Mouse (Mus musculus) cerebellum, adult 2 months (tissue): Measurements from ENCODE around the gene Pde7b. TPM values are rescaled to one million over a fixed set of nuclear protein-coding genes. Genes with fewer than 3 reads are reported as not detected.

Experiments
- DNase-seq, 2 experiments: peaks; one replicate each; pipeline ENCODE4 v3.0.0; 2021
- H3K27ac ChIP-seq: fragments of 200-500 bp; 2 replicates; pipeline ENCODE4 v1.5.1; 2012; ENCODE audit warnings: low read length, control low read depth, inconsistent platforms; ENCODE audit not compliant: insufficient read depth
- H3K27me3 ChIP-seq: fragments of 200-500 bp; 2 replicates; pipeline ENCODE4 v1.6.1; 2012; ENCODE audit warnings: inconsistent platforms, mild to moderate bottlenecking, low read length, moderate library complexity; ENCODE audit not compliant: control insufficient read depth, insufficient read depth
- H3K4me1 ChIP-seq: fragments of 200-500 bp; 2 replicates; pipeline ENCODE4 v1.6.1; 2011; ENCODE audit warnings: low read length; ENCODE audit not compliant: control insufficient read depth, insufficient read depth
- H3K4me3 ChIP-seq: fragments of 200-500 bp; replicated peaks from 2 replicates; pipeline ENCODE3; 2011; ENCODE audit warnings: mild to moderate bottlenecking, low read depth, low read length, control low read depth; ENCODE audit not compliant: insufficient read depth
- CTCF ChIP-seq: fragments of 200-500 bp; IDR thresholded peaks from 2 replicates; pipeline ENCODE4 v1.5.1; 2011; ENCODE audit warnings: low read depth, mild to moderate bottlenecking, control low read depth, low read length, moderate library complexity, borderline replicate concordance; ENCODE audit not compliant: insufficient read depth
- POLR2A ChIP-seq: fragments of 200-500 bp; IDR thresholded peaks from 2 replicates; pipeline ENCODE4 v1.6.1; 2011; ENCODE audit warnings: low read length, control low read depth, borderline replicate concordance; ENCODE audit not compliant: insufficient read depth
- WGBS: fragments of 180-500 bp; shearing (Covaris S2); methylation state at CpG from one replicate; pipeline ENCODE4 v1.1.7; 2018; 5-methylcytosine and 5-hydroxymethylcytosine counted together
- polyA plus RNA-seq: library from polyadenylated mRNA; depleted of rRNA; stranded (reverse); fragments of >200 nt; gene quantifications from 2 replicates; pipeline ENCODE4 v1.2.3, GENCODE M21; 2012

Gene Pde7b
- polyA plus RNA-seq, 1 experiment, result 8.5 TPM

DNA sequence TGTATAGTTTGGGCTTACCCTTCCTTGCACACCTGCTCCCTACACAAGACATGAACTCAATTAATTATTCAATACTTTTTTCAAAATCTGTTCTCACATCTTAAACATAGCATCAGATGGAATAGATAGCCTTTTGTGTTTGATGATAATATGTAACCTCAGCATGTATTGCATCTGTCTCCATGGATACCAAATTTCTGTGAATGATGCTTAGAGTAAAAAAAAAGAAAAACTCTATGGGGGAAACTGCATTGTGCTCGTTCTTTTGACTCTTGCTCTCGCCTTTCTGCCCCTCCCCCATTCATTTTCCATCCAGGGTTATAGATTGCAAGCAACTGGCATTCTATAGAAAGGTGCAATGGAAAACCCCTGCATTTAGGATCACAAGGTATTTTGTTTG, 7.3 kb upstream of the Pde7b start:
- WGBS, result 33% methylated on average over 2 of the region's 2 CpGs
- Histone ChIP-seq H3K4me3 (no peak overlapping the region), H3K4me1 (no peaks in the 10 kb centered on the region), H3K27ac (no peak overlapping the region), H3K27me3 (no peaks in the 10 kb centered on the region)
- no peak for TF ChIP-seq CTCF
- TF ChIP-seq POLR2A, result no peak
- no peak for DNase-seq

- Histone ChIP-seq H3K27me3 (no peaks in the 10 kb centered on the region), H3K27ac (no peak overlapping the region), H3K4me1 (no peaks in the 10 kb centered on the region), H3K4me3 (no peak overlapping the region)
- TF ChIP-seq CTCF (no peak), POLR2A (no peak)
- DNase-seq, result no peak
- 86% methylated on average over 1 of the region's 1 CpGs for WGBS
These were observed 5.2 kb upstream of the Pde7b start for GRCm38 (mm10) chr10:20730034-20730433.

DNA sequence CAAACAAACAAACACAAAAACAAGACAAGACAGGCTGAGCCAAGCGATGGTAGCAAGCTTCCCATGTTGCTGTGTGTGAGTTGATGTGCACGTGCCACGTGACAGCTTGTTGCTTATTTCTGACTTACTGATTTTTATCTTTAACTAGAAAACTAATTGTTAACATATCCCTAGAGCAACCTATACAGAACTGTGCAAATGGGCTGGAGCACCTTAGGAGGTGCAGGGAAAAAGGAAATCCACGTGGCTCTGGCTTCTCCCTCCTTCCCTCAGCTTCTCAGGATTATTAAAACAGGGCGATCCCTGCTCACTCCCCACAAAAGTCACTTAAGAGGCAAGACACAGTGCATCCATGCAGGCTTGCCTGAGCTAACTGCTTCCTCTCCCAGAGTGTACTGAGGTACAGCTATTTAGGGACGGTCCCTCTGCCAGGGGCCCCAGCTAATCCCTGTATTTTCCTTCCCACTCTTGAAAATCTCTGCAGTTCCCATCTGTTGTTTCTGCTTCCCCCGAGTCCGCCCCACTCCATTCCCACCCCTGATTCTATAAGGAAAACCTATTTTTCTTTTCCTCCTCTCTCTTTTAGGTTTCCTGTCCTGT, 606 bp upstream of the Pde7b start:
- Histone ChIP-seq H3K27ac (no peak overlapping the region), H3K4me1 (no peaks in the 10 kb centered on the region), H3K27me3 (no peaks in the 10 kb centered on the region), H3K4me3 (no peak overlapping the region)
- no peak for DNase-seq
- WGBS, result 60% methylated on average over 8 of the region's 8 CpGs
- TF ChIP-seq CTCF (no peak), POLR2A (no peak)

- DNase-seq, result no peak
- WGBS, result 11% methylated on average over 10 of the region's 10 CpGs
- TF ChIP-seq POLR2A, result no peak
- no peak for TF ChIP-seq CTCF
- peak overlapping the region; percentile 9 for H3K4me3 ChIP-seq
- H3K4me1 ChIP-seq, result no peaks in the 10 kb centered on the region
- no peaks in the 10 kb centered on the region for H3K27me3 ChIP-seq
- H3K27ac ChIP-seq, result no peak overlapping the region
These were observed 427 bp downstream of the Pde7b start for GRCm38 (mm10) chr10:20724451-20724850.

DNA sequence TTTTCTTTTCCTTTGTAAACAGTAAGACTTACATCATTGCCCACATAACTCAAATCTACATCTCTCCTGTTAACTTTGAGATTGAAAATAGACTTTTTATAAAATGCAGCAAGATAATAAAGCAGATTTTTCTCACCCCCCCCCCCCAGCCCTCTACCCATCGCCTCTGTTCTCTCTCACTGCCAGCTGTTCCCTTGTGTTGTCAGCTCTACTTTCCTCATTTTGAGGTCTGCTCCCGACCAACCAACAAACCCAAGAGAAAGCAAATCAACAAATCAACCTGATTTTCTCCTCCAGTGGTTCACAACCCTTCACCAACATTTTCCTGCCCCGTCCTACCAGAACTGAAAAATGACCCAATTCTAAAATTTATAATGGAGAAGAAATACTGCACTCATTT, 916 bp downstream of the Pde7b start:
- H3K27ac ChIP-seq, result no peak overlapping the region
- no peaks in the 10 kb centered on the region for H3K4me1 ChIP-seq
- no peak overlapping the region for H3K4me3 ChIP-seq
- 10% methylated on average over 3 of the region's 3 CpGs for WGBS
- TF ChIP-seq CTCF (no peak), POLR2A (no peak)
- DNase-seq, result no peak
- H3K27me3 ChIP-seq, result no peaks in the 10 kb centered on the region

DNA sequence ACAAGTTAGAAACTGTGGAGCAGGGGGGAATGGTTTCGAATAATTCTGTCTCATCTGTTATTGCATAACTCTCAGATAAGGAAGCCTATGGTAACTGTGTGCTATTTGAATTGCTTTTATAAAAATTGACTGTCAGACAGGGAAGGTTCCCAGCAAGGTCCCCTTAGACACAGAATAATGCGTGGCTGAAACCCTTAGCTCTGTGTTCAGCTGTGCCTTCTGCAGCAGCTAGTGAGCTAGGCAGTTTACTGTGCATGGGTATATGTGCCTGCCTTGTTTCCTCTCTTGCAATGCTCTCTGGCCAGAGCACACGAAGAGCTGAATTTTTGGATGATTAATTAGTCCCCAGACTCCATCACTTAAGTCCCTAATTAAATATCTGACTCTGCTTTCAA, 1.4 kb downstream of the Pde7b start:
- Histone ChIP-seq H3K4me1 (no peaks in the 10 kb centered on the region), H3K4me3 (no peak overlapping the region), H3K27ac (no peak overlapping the region), H3K27me3 (no peaks in the 10 kb centered on the region)
- WGBS, result 59% methylated on average over 3 of the region's 3 CpGs
- DNase-seq, result no peak
- TF ChIP-seq CTCF, result no peak
- no peak for TF ChIP-seq POLR2A

DNA sequence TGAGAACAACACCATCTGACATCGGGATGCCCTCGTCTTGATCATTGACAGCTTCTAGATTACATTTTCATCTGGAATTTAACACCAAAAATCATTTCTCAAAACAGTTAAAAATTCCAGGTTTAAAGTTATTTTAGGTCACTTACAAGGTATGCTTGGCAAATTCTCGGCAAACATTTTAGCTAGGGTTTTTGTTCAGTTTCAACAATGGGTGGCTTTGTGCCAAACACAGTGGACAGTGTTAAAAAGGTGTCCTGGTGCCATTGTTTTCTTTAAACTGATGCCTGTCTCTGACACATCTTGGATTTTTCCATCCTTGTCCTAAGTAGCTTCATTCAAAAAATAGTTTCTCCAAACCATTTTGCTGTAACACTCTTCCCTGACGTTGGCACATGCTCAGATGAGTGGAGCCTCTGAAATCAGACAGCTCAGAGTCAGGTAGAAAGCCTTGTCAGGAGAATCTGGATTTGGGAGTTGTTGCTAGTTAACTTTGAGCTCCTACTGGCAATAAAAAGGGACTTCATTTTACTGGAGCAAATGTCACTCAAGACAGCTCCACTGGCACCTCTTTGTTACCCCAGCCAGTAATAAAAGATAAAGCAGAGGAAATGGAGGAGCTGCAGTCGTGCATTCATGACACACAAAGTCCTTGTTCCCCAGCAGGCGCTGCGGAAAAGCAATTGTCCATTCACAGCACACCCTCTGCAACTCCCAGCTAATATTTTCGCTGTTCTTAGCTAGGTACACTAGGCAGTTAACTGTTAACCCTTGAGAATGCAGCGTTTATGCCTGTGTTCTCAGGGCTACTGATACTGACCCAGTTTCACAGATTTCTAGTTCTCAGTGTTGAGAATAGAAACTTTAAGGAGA, 2.0 kb downstream of the Pde7b start:
- TF ChIP-seq CTCF (no peak), POLR2A (no peak)
- H3K4me1 ChIP-seq, result no peaks in the 10 kb centered on the region
- H3K27me3 ChIP-seq, result no peaks in the 10 kb centered on the region
- no peak overlapping the region for H3K4me3 ChIP-seq
- 51% methylated on average over 9 of the region's 9 CpGs for WGBS
- H3K27ac ChIP-seq, result no peak overlapping the region
- DNase-seq, result no peak

DNA sequence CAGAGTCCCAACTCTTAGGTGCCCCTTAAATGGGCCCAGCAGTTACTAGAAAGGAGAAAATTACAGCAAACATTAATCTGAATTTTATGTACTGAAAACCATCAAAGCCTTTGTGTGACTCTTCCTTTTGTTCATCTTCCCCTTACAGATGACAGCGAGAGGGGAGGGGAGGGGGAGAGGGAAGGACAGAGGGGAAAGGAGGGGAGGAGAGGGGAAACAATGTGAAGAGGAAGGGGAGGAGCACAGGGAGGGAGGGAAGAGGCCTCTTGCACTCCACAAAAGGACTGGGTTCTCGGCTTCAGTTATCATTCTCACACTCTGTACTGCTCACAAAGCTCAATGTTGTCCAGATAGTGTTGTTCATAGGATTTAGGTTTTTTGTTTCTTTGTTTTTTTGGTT, 5.7 kb downstream of the Pde7b start:
- no peaks in the 10 kb centered on the region for H3K27me3 ChIP-seq
- WGBS, result 34% methylated on average over 2 of the region's 2 CpGs
- TF ChIP-seq CTCF (no peak), POLR2A (no peak)
- no peaks in the 10 kb centered on the region for H3K4me1 ChIP-seq
- H3K4me3 ChIP-seq, result no peak overlapping the region
- DNase-seq, result no peak
- no peak overlapping the region for H3K27ac ChIP-seq
